Mouse (Mus musculus): ENCODE measurements at regions not wholly inside any gene's neighbourhood (a gene's known extent, or its start where the extent isn't known, plus 50 kb on each side); places are given as distances from the start of the nearest gene placed in this dataset.
A peak's percentile ranks its signal among the peaks of the same experiment; 100 is the strongest.
"Not testable (repeated sequence)": the region's sequence is repeated elsewhere in the genome, so short reads cannot be mapped to it uniquely, and the experiment has no call there.

- no peak for ATAC-seq (ENCODE audit: extremely low read depth, insufficient number of reproducible peaks, low FRiP score, poor library complexity, severe bottlenecking)
These were observed 345.9 kb upstream of the Atp10a start for GRCm38 (mm10) chr7:58310096-58310495.

DNA sequence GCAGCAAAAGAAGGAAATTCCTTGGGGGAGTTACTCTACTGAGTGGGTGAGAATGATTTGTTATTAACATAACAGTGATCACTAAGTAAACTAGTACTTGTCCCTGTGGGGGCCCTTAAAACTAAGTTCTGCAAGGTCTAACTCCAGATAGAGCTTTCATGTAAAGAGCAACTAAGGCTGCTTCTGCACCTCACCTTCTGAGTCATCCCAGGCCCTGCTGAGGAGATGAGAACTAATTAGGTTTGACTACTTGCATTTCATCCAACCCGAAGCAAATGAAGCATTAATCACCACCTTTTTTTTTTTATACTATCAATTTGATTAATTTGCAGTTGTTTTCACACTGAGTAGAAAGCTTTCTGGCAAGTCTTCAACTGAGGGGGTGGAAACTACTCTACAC, 333.6 kb upstream of the Atp10a start:
- no peak for ATAC-seq (ENCODE audit: extremely low read depth, insufficient number of reproducible peaks, low FRiP score, poor library complexity, severe bottlenecking)

GRCm38 (mm10) chr7:58367384-58367783, 288.6 kb upstream of the Atp10a start:
- no peak for ATAC-seq (ENCODE audit: extremely low read depth, insufficient number of reproducible peaks, low FRiP score, poor library complexity, severe bottlenecking)

GRCm38 (mm10) chr7:58383401-58383800, 272.6 kb upstream of the Atp10a start:
- no peak for ATAC-seq (ENCODE audit: extremely low read depth, insufficient number of reproducible peaks, low FRiP score, poor library complexity, severe bottlenecking)

DNA sequence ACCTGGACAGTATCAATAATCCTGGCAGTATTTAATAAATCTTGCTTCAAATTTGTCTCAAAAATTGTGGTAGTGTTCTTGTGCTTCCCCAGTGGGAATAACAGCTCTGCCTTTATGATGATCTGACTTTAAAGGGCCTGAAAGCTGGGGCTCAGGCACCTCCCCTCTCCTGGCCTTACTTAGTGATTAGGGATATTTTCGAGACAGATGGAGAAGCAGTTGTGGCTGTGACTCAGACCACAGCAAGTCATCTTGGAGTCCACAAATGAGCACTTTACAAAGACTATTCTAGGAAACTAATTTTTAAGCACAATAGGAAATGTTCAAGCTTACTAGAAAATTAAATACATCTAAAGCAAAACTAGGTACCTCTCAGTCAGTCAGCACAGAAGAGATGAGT, 267.6 kb upstream of the Atp10a start:
- no peak for ATAC-seq (ENCODE audit: extremely low read depth, insufficient number of reproducible peaks, low FRiP score, poor library complexity, severe bottlenecking)

GRCm38 (mm10) chr7:58392391-58393115, 263.4 kb upstream of the Atp10a start:
- no peak for ATAC-seq (ENCODE audit: extremely low read depth, insufficient number of reproducible peaks, low FRiP score, poor library complexity, severe bottlenecking)

DNA sequence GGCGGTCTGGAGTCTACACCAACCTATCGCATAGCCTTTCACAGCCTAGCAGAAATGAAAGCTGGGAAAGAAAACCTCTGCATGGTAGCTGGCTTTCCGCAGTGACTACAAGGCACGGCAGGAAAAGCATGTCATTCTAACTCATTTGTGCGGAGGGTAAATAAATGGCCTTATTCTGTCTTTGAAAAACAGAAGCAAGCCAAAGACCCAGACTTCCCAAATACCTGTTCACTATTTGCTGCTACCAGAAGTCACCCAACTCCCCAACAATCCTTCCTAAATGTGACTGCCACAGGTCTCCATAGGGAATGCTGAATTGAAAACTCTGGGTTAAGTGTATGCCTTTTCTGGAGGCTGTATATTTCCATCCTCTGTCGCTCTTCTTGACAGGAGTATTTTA, 258.0 kb upstream of the Atp10a start:
- ATAC-seq (ENCODE audit: extremely low read depth, insufficient number of reproducible peaks, low FRiP score, poor library complexity, severe bottlenecking), result no peak

DNA sequence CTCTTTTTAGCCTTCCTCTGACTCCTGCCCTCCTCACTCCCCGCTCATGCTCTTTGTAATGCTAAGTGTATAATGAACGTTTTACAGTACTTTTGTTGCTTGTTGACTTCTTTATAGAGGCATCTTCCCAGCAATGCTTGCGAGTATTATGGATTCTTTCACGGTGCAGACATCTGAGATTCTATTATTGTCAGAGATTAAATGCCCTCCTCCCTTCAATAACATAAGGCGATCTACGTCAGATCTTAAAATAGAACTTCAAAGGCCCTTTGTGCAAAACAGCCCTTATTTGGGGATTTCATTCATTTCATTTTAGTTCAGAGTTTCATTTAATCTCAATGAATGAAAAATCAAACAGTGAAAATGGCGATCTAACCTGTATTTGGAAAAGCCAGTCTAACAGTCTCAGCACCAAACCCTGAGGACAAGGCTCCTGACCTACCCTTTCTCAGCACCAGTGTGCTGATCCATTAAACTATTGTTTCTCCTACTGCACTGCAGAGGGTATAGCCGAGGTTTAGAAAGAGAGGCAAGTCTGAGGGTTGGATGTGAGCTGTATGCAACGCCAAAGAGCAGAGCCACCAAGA, 257.3 kb upstream of the Atp10a start:
- ATAC-seq (ENCODE audit: extremely low read depth, insufficient number of reproducible peaks, low FRiP score, poor library complexity, severe bottlenecking), result peak; percentile 21; the same call in 1 of the 2 replicates

DNA sequence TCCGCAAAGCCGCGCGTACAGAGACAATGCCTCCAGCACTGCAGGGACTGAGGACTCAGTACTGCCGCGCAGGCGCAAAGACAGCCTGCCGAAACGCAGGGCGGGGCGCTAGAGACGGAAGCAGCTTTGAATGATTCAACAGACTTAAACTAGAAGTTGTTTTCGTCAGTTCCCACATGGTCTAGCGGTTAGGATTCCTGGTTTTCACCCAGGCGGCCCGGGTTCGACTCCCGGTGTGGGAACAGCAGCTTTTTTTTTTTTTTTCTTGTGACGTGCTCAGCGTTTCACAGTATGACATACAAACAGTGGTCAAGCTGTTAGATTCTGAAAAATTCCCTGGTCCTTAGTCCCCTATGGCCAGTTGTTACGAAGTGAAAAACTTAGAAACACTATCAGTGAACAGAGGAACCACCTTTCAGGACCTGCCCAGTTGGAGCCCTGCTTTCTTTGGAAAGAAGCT, 256.8 kb upstream of the Atp10a start:
- peak; percentile 90 for ATAC-seq (ENCODE audit: extremely low read depth, insufficient number of reproducible peaks, low FRiP score, poor library complexity, severe bottlenecking)

DNA sequence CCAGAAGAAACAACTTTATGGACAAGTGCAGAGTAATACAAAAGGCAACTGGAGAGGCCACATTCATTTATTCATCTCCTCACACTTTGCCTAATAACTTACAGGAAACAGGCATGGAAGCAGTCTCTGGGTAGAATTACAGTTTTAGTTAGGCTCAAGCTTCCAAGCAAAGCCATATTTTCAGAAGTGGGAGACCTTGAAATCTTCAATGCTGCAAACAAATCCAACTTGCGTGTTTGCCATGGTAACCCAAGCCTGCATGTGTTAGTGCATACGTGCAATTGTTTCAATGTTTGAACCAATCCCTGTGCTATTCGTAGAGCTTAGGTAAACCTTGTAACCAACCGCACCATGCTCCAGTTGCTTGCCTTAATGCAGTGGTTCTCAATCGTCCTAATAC, 256.3 kb upstream of the Atp10a start:
- no peak for ATAC-seq (ENCODE audit: extremely low read depth, insufficient number of reproducible peaks, low FRiP score, poor library complexity, severe bottlenecking)

- no peak for ATAC-seq (ENCODE audit: extremely low read depth, insufficient number of reproducible peaks, low FRiP score, poor library complexity, severe bottlenecking)
These were observed 255.4 kb upstream of the Atp10a start for GRCm38 (mm10) chr7:58400594-58400993.

- ATAC-seq (ENCODE audit: extremely low read depth, insufficient number of reproducible peaks, low FRiP score, poor library complexity, severe bottlenecking), result no peak
These were observed 218.9 kb upstream of the Atp10a start for GRCm38 (mm10) chr7:58436888-58437625.

GRCm38 (mm10) chr7:58442535-58443184, 213.3 kb upstream of the Atp10a start:
- ATAC-seq (ENCODE audit: extremely low read depth, insufficient number of reproducible peaks, low FRiP score, poor library complexity, severe bottlenecking), result no peak

- ATAC-seq (ENCODE audit: extremely low read depth, insufficient number of reproducible peaks, low FRiP score, poor library complexity, severe bottlenecking), result no peak
These were observed 212.7 kb upstream of the Atp10a start for GRCm38 (mm10) chr7:58443297-58443696.

- no peak for ATAC-seq (ENCODE audit: extremely low read depth, insufficient number of reproducible peaks, low FRiP score, poor library complexity, severe bottlenecking)
These were observed 210.2 kb upstream of the Atp10a start for GRCm38 (mm10) chr7:58445781-58446180.

GRCm38 (mm10) chr7:58446261-58446660, 209.7 kb upstream of the Atp10a start:
- ATAC-seq (ENCODE audit: extremely low read depth, insufficient number of reproducible peaks, low FRiP score, poor library complexity, severe bottlenecking), result no peak

DNA sequence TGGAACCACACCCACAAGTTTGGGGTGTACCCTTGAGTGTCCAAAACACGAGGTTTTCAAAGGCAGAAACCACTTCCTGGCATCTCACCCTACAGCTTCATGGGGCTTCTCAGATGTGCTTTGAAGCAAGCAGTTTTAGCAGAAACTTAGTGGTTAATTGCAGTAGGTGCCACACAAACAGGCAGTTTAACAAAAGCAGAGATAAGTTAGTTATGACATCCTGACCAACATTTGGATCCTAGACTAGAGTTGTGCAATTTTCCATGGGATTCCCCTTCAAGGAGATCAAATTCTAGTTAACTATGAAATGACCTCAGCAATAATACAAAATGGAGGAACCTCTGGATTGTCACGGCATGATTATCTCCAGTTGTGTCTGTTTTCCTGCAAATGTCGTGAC, 207.2 kb upstream of the Atp10a start:
- ATAC-seq (ENCODE audit: extremely low read depth, insufficient number of reproducible peaks, low FRiP score, poor library complexity, severe bottlenecking), result peak; percentile 56; the same call in 1 of the 2 replicates

- 0 out of 2 replicates have a peak, but pooled peaks have one; percentile 33 for ATAC-seq (ENCODE audit: extremely low read depth, insufficient number of reproducible peaks, low FRiP score, poor library complexity, severe bottlenecking)
These were observed 204.0 kb upstream of the Atp10a start for GRCm38 (mm10) chr7:58451981-58452380.

- ATAC-seq (ENCODE audit: extremely low read depth, insufficient number of reproducible peaks, low FRiP score, poor library complexity, severe bottlenecking), result not testable (repeated sequence)
These were observed 197.8 kb upstream of the Atp10a start for GRCm38 (mm10) chr7:58458146-58458545.

Measured in neutrophil, adult 5-6 weeks (primary cell).